Mouse (Mus musculus) adrenal gland, adult 2 months (tissue): ENCODE data around the gene Btbd17. TPM values are rescaled to one million over a fixed set of nuclear protein-coding genes. Genes with fewer than 3 reads are reported as not detected.

Experiments
- DNase-seq: peaks from one replicate; pipeline ENCODE4 v3.0.0; 2021
- long read RNA-seq: library from polyadenylated mRNA; stranded (forward); transcript quantifications from one replicate; pipeline ENCODE4 v2.0.0, GENCODE M21; 2021
- polyA plus RNA-seq: library from polyadenylated mRNA; depleted of rRNA; stranded (reverse); fragments of >200 nt; gene quantifications from 2 replicates; pipeline ENCODE4 v1.2.3, GENCODE M21; 2012; rRNA removed
- total RNA-seq, 2 experiments: library from RNA; stranded (reverse); gene quantifications; 2 replicates each; pipeline ENCODE4 v1.2.3; 2021

Gene Btbd17
- not detected for total RNA-seq
- polyA plus RNA-seq, result 0.24 and 0.32 TPM in 2 replicates
- long read RNA-seq, result 0 reads

GRCm38 (mm10) chr11:114795848-114796322 is at the start of gene Btbd17:
Btbd17 (minus strand) TSS chr11:114795945.
- no peak for DNase-seq

- no peak for DNase-seq
These were observed 48.9 kb upstream of the Btbd17 start for GRCm38 (mm10) chr11:114844464-114845220.

GRCm38 (mm10) chr11:114843818-114844463 is 48.2 kb upstream of the Btbd17 start:
- DNase-seq, result no peak

- DNase-seq, result no peak
These were observed 37.4 kb upstream of the Btbd17 start for GRCm38 (mm10) chr11:114833166-114833565.

GRCm38 (mm10) chr11:114830433-114830773 is 34.7 kb upstream of the Btbd17 start:
- no peak for DNase-seq

- DNase-seq, result peak; percentile 54
These were observed 34.0 kb upstream of the Btbd17 start for GRCm38 (mm10) chr11:114829499-114830432.

GRCm38 (mm10) chr11:114826686-114827085 is 30.9 kb upstream of the Btbd17 start:
- DNase-seq, result no peak

- no peak for DNase-seq
These were observed 27.5 kb upstream of the Btbd17 start for GRCm38 (mm10) chr11:114823199-114823725.

- peak; percentile 31 for DNase-seq
These were observed 27.0 kb upstream of the Btbd17 start for GRCm38 (mm10) chr11:114822727-114823126.

- DNase-seq, result no peak
These were observed 25.6 kb upstream of the Btbd17 start for GRCm38 (mm10) chr11:114821325-114821724.

- no peak for DNase-seq
These were observed 24.7 kb upstream of the Btbd17 start for GRCm38 (mm10) chr11:114820444-114820843.

GRCm38 (mm10) chr11:114819110-114819509 is 23.4 kb upstream of the Btbd17 start:
- no peak for DNase-seq

GRCm38 (mm10) chr11:114818185-114818584 is 22.4 kb upstream of the Btbd17 start:
- no peak for DNase-seq

GRCm38 (mm10) chr11:114816934-114817333 is 21.2 kb upstream of the Btbd17 start:
- no peak for DNase-seq

- no peak for DNase-seq
These were observed 19.3 kb upstream of the Btbd17 start for GRCm38 (mm10) chr11:114814873-114815592.

GRCm38 (mm10) chr11:114812731-114813240 is 17.0 kb upstream of the Btbd17 start:
- DNase-seq, result peak; percentile 88

GRCm38 (mm10) chr11:114810344-114810743 is 14.6 kb upstream of the Btbd17 start:
- DNase-seq, result no peak

GRCm38 (mm10) chr11:114809371-114809770 is 13.6 kb upstream of the Btbd17 start:
- DNase-seq, result no peak

- no peak for DNase-seq
These were observed 12.1 kb upstream of the Btbd17 start for GRCm38 (mm10) chr11:114807686-114808427.

- no peak for DNase-seq
These were observed 11.3 kb upstream of the Btbd17 start for GRCm38 (mm10) chr11:114807025-114807424.
